Mouse (Mus musculus) ES-Bruce4 (cell line): ENCODE measurements around the gene Ptk7. TPM values are rescaled to one million over a fixed set of nuclear protein-coding genes. Genes with fewer than 3 reads are reported as not detected.

Source experiments
- H3K27ac ChIP-seq: 2 replicates; pipeline ENCODE4 v1.5.1; 2012; ENCODE audit warnings: low read length, inconsistent platforms; ENCODE audit not compliant: insufficient read depth
- H3K27me3 ChIP-seq: 2 replicates; pipeline ENCODE4 v1.6.1; 2012; ENCODE audit warnings: mild to moderate bottlenecking, low read length, inconsistent platforms; ENCODE audit not compliant: control insufficient read depth, poor library complexity, insufficient read depth, severe bottlenecking
- H3K36me3 ChIP-seq: 2 replicates; pipeline ENCODE4 v1.6.1; 2012; ENCODE audit warnings: inconsistent platforms, mild to moderate bottlenecking, low read length, moderate library complexity; ENCODE audit not compliant: control insufficient read depth, poor library complexity, insufficient read depth, severe bottlenecking
- H3K4me1 ChIP-seq: one replicate; pipeline ENCODE4 v1.8.1; 2011; ENCODE audit warnings: low read length; ENCODE audit not compliant: control insufficient read depth, insufficient read depth
- H3K4me3 ChIP-seq: 2 replicates; pipeline ENCODE4 v1.5.1; 2011; ENCODE audit warnings: low read depth, mild to moderate bottlenecking, low read length
- H3K9ac ChIP-seq: 2 replicates; pipeline ENCODE4 v1.6.1; 2012; ENCODE audit warnings: low read depth, mild to moderate bottlenecking, inconsistent platforms; ENCODE audit not compliant: poor library complexity, severe bottlenecking
- H3K9me3 ChIP-seq: replicated peaks from 2 replicates; pipeline ENCODE4 v1.6.1; 2012; ENCODE audit warnings: mild to moderate bottlenecking, low read length, inconsistent platforms; ENCODE audit not compliant: control insufficient read depth, poor library complexity, insufficient read depth, severe bottlenecking
- CTCF ChIP-seq: IDR thresholded peaks from one replicate; pipeline ENCODE4 v1.8.1; 2011; ENCODE audit warnings: low read depth, low read length
- EP300 ChIP-seq: IDR thresholded peaks from 2 replicates; pipeline ENCODE4 v1.6.1; 2011; ENCODE audit warnings: low read depth, low read length; ENCODE audit not compliant: insufficient read depth
- POLR2A ChIP-seq: IDR thresholded peaks from one replicate; pipeline ENCODE4 v1.8.1; 2011; ENCODE audit warnings: low read length; ENCODE audit not compliant: insufficient read depth
- polyA plus RNA-seq: library from polyadenylated mRNA; stranded (reverse); fragments of >200 nt; gene quantifications from 2 replicates; pipeline ENCODE4 v1.2.4, GENCODE M21; 2011; ENCODE audit warnings: low read depth; ENCODE audit not compliant: missing spikeins, insufficient read depth, insufficient read length

The Ptk7 gene
- polyA plus RNA-seq, 1 experiment, result 110 TPM

DNA sequence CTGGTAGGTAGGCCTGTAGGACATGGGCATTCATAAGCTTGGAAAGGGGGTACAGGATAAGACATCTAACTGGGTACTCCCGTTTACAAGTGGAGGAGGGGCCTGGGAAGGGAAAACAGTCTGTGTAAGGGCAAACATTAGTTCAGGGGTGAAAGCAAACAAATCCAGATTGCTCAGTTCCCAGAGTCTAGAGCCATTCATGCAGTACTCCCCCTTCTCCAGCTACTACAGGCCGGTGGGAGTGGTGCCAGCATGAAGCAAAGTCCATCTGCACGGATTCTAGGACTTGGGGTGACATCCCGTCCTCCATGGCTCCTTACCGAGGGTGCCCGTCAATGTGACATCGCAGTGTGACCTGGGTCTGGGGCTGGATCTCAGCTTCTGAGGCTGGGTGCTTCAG is 38.9 kb downstream of the Ptk7 start:
- Histone ChIP-seq H3K4me1 (peaks cover 10% of the 10 kb centered on the region), H3K36me3 (peaks cover 14% of the 10 kb centered on the region)

DNA sequence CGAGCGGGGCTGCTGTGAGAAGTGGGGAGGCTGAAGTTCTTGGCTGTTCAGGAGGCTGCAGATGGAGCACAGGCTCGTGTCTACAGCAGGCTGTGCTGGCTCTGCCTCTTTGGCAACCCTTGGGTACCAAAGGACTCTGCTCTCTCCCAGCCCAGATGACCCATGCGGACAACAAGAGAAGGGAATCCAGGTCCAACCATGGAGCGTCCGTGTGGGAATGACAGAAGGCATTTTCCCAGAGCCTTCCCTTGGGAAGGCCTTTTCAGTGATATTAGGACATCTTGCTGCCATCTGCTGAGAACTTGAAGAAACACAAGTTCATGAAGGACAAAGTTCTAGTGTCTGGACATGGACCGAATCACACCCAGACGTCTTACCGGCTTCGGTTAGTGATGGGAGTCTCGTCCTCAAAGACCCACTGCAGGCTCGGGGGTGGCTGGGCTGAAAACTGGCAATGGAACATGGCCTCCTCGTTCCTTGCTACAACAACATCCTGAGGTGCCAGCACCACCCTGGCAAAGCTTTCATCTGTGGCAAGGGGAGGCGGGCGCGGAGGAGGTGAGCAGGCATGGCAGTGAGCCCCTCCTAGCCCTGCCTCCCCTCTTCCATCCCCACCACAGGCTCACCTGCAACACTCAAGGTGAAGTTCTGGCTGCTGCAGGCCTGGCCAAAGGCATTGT is 39.5 kb downstream of the Ptk7 start:
- Histone ChIP-seq H3K9ac (no peak overlapping the region), H3K9me3 (no peaks in the 10 kb centered on the region), H3K36me3 (peaks cover 14% of the 10 kb centered on the region), H3K27ac (no peak overlapping the region), H3K4me3 (no peak overlapping the region), H3K4me1 (peaks cover 10% of the 10 kb centered on the region), H3K27me3 (no peaks in the 10 kb centered on the region)
- no peak for TF ChIP-seq EP300
- no peak for TF ChIP-seq CTCF
- TF ChIP-seq POLR2A, result no peak

More for the DNA sequence above, 38.9 kb downstream of the Ptk7 start:
- Histone ChIP-seq H3K9me3 (no peaks in the 10 kb centered on the region), H3K4me3 (no peak overlapping the region), H3K27me3 (no peaks in the 10 kb centered on the region), H3K27ac (no peak overlapping the region), H3K9ac (no peak overlapping the region)
- TF ChIP-seq CTCF (no peak), POLR2A (no peak), EP300 (no peak)

DNA sequence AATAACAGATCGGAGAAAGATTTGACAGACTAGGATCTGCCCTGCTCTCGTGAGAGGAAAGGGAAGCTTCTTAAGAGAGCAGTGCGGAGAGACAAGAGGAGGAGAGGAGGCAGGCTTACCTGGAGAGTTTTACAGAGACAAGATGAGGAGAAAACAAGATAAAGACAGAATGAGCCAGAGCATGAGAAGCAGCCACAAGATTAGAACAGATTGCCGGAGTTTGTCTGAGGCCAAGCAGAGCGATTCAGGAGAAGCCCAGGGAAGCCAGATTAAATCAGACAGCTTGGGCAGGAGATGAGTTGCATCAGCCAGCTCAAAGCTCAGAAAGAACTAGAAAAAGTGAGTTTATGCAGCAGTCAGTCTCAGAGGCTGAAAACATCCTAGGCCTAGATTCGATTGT is 40.4 kb downstream of the Ptk7 start:
- Histone ChIP-seq H3K9ac (no peak overlapping the region), H3K36me3 (peaks cover 14% of the 10 kb centered on the region), H3K27me3 (no peaks in the 10 kb centered on the region), H3K9me3 (no peaks in the 10 kb centered on the region), H3K27ac (no peak overlapping the region), H3K4me3 (no peak overlapping the region), H3K4me1 (peaks cover 10% of the 10 kb centered on the region)
- TF ChIP-seq EP300, result no peak
- TF ChIP-seq POLR2A, result no peak
- no peak for TF ChIP-seq CTCF

DNA sequence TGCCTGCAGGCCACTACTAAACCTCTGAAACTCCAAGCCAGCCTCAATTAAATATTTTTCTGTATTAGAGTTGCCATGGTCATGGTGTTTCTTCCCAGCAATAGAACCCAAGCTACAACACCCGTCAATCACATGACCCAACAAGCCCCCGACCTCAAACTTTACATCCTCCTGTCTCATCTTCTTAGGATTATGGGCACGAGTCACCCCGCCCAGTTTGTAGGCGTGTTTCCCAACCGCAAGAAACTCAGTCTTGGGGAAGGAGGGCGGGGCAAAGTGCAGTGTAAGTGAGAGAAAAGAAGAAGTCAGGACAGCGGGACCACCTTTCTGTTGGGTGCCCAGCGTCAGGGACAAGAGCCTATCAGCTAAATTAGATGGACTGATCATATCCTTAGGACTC is 41.1 kb downstream of the Ptk7 start:
- H3K4me1 ChIP-seq, result peaks cover 7% of the 10 kb centered on the region
- H3K9me3 ChIP-seq, result no peaks in the 10 kb centered on the region
- H3K9ac ChIP-seq, result no peak overlapping the region
- no peak overlapping the region for H3K27ac ChIP-seq
- H3K27me3 ChIP-seq, result no peaks in the 10 kb centered on the region
- no peak for TF ChIP-seq CTCF
- TF ChIP-seq POLR2A, result no peak
- no peak for TF ChIP-seq EP300
- peaks cover 14% of the 10 kb centered on the region for H3K36me3 ChIP-seq
- no peak overlapping the region for H3K4me3 ChIP-seq

DNA sequence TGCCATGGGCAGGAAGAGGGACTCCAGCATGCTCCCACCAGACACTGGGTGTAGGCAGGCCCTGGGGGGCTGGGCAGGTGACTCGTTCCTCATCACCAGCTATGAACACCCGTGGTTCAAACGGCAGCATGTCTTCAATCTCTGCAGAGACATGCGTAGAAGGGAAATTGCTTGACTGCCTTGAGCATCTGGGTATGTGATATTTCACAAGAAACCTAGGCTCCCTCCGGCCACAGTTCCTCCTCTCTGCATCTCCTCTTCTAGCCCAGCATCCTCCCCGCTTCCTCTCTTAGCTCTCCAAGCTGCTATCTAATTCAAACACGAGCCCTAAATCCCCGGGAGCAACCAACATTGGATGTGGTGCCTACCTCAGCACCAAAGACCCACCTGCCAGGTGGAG is 43.0 kb downstream of the Ptk7 start:
- H3K9ac ChIP-seq, result no peak overlapping the region
- H3K27me3 ChIP-seq, result no peaks in the 10 kb centered on the region
- H3K9me3 ChIP-seq, result no peaks in the 10 kb centered on the region
- H3K27ac ChIP-seq, result no peak overlapping the region
- H3K4me1 ChIP-seq, result no peaks in the 10 kb centered on the region
- TF ChIP-seq EP300 (no peak), CTCF (no peak), POLR2A (no peak)
- H3K4me3 ChIP-seq, result no peak overlapping the region
- H3K36me3 ChIP-seq, result peaks cover 14% of the 10 kb centered on the region

DNA sequence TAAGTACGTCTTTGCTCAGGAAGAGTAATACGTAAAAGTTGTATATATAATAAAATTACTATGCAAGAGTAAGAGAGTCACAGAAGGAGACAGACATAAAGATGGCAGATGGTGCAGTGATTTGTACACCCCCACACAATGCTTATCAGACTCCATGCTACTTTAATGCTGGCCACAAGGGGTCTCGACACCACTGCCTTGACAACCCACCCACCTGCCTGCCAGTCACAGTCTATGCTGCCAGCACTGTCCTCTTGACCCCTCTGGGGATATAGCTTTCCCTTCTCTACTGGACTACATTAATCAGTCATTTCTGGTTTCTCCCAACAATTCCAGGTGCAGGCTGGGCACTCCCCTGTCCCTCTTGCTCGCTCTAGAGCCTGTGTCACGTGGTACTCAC is 50.7 kb downstream of the Ptk7 start:
- TF ChIP-seq POLR2A (no peak), CTCF (no peak), EP300 (no peak)
- no peak overlapping the region for H3K9ac ChIP-seq
- H3K4me3 ChIP-seq, result no peak overlapping the region
- H3K36me3 ChIP-seq, result peaks cover 23% of the 10 kb centered on the region
- no peaks in the 10 kb centered on the region for H3K4me1 ChIP-seq
- no peaks in the 10 kb centered on the region for H3K27me3 ChIP-seq
- no peaks in the 10 kb centered on the region for H3K9me3 ChIP-seq
- no peak overlapping the region for H3K27ac ChIP-seq
